Mouse (Mus musculus) forebrain, embryonic 14.5 days (tissue): ENCODE data around the gene Cers5. TPM values are rescaled to one million over a fixed set of nuclear protein-coding genes. Genes with fewer than 3 reads are reported as not detected.

ENCODE experiments used
- polyA plus RNA-seq: library from polyadenylated mRNA; unstranded; fragments of >200 nt; fragmentation: Nextera tagmentation; extraction: Ambion mirVana; gene quantifications from 2 replicates; pipeline ENCODE4 v1.2.1, GENCODE M21; 2014

Gene Cers5
- polyA plus RNA-seq, 1 experiment from 2014 or later = 71.9 TPM

Other genes with a start within 250 kb of the Cers5 start
- gene Faim2, start 244.7 kb downstream of the Cers5 start, polyA plus RNA-seq = 11.6 and 12.7 TPM in 2 replicates
- gene Aqp2, start 193.8 kb downstream of the Cers5 start, polyA plus RNA-seq = not detected in 2 replicates
- gene Aqp5, start 182.1 kb downstream of the Cers5 start, polyA plus RNA-seq = 0.15 TPM in 1 of 2 replicates, not detected in the other
- 0.10 TPM in 1 of 2 replicates, not detected in the other for gene Aqp6, start 171.5 kb downstream of the Cers5 start, polyA plus RNA-seq
- gene Racgap1, start 121.2 kb downstream of the Cers5 start, polyA plus RNA-seq = 74.2 and 78.9 TPM in 2 replicates
- gene Asic1, start 102.5 kb downstream of the Cers5 start, polyA plus RNA-seq = 15.6 and 18.9 TPM in 2 replicates
- gene Smarcd1, start 70.8 kb downstream of the Cers5 start, polyA plus RNA-seq = 90.7 and 98.1 TPM in 2 replicates
- not detected in 2 replicates for gene Gm17349, start 67.4 kb downstream of the Cers5 start, polyA plus RNA-seq
- 0.77 and 1.2 TPM in 2 replicates for gene Gpd1, start 55.4 kb downstream of the Cers5 start, polyA plus RNA-seq
- gene Cox14, start 47.3 kb downstream of the Cers5 start, polyA plus RNA-seq = 195 and 238 TPM in 2 replicates
- gene Lima1, start 102.6 kb upstream of the Cers5 start, polyA plus RNA-seq = 27.0 and 32.1 TPM in 2 replicates
- not detected in 2 replicates for gene Fam186a, start 194.2 kb upstream of the Cers5 start, polyA plus RNA-seq
- 29.0 and 32.6 TPM in 2 replicates for gene Larp4, start 197.2 kb upstream of the Cers5 start, polyA plus RNA-seq